Mouse (Mus musculus): ENCODE measurements around the gene Gm20890. TPM values are rescaled to one million over a fixed set of nuclear protein-coding genes. Genes with fewer than 3 reads are reported as not detected.
"Not testable (repeated sequence)": the region's sequence is repeated elsewhere in the genome, so short reads cannot be mapped to it uniquely, and the experiment has no call there.

The Gm20890 gene
- not detected in 2 replicates for polyA plus RNA-seq (2012; rRNA removed)

DNA sequence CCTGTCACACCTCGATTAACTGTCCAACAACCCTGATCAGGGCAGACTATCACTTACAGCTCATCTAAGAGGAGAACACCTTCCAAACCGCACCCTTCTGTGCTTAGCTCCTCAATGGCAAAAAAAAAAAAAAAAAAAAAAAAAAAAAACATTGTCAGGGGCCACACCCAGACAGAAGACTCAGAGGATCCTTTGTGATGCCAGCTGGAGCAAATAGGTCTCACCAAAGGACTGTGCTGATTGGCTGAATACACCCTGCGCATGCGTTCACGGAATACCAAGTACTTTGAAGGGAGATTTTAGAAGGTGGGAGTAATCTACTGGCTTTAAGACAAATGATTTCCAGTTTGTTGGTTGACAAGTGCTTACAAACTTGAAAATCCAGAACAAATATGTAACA, at the start of gene Gm20890:
Gene Gm20890 (minus strand): TSS at position 101 of the 400 bp plus-strand sequence.
- not testable (repeated sequence) for H3K4me1 ChIP-seq (replicated peaks; ENCODE audit: control insufficient read depth, insufficient read depth, low read length); H3K27ac ChIP-seq (ENCODE audit: control insufficient read depth, insufficient read depth, low read length); H3K4me3 ChIP-seq (ENCODE audit: control insufficient read depth, insufficient read depth, low read length); H3K36me3 ChIP-seq (ENCODE audit: control insufficient read depth, insufficient read depth, low read length); H3K27me3 ChIP-seq (ENCODE audit: control insufficient read depth, insufficient read depth, low read length); DNase-seq
- WGBS: no CpG with 5 or more reads among the region's 5 CpGs
